Mouse (Mus musculus) cerebellum, adult 2 months (tissue): ENCODE results near the gene Zfp846.

ENCODE experiments used
- CTCF ChIP-seq: fragments of 200-500 bp; IDR thresholded peaks from 2 replicates; pipeline ENCODE4 v1.5.1; 2011; ENCODE audit warnings: low read depth, mild to moderate bottlenecking, control low read depth, low read length, moderate library complexity, borderline replicate concordance; ENCODE audit not compliant: insufficient read depth
- POLR2A ChIP-seq: fragments of 200-500 bp; IDR thresholded peaks from 2 replicates; pipeline ENCODE4 v1.6.1; 2011; ENCODE audit warnings: low read length, control low read depth, borderline replicate concordance; ENCODE audit not compliant: insufficient read depth

DNA sequence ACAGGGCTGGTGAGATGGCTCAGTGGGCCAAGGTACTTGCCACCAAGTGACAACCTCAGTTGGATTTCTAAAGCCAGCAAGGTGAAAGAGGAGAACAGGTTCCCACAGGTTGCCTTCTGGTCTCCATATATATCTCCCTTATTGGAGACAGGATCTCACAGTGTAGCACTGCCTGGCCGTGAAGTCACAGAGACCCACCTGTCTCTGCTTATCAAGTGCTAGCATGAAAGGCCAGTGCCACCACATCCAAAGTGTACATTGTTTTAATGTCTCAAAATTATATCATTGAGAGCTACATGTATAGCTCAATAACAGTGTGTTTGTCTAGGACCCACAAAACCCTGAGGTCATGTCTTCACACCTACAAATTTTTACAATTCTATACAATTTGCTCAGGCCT, 25.2 kb downstream of the Zfp846 start:
- TF ChIP-seq CTCF (no peak), POLR2A (no peak)
